Mouse (Mus musculus) MEL (cell line): ENCODE measurements around the gene Tbc1d30. TPM values are rescaled to one million over a fixed set of nuclear protein-coding genes. Genes with fewer than 3 reads are reported as not detected.

Experiments
- DNase-seq: peaks from one replicate; pipeline ENCODE4 v3.0.0; 2011; ENCODE audit warnings: low read depth, low spot score
- H3K27ac ChIP-seq: 2 replicates; pipeline ENCODE4 v1.5.1; 2012; ENCODE audit warnings: low read depth, mild to moderate bottlenecking, control low read depth, low read length, moderate library complexity; ENCODE audit not compliant: control insufficient read depth
- H3K27me3 ChIP-seq, 2 experiments: fragments of 150-350 bp in 1 of 2; sonication (generic) in 1 of 2; 2 replicates each; pipeline ENCODE4 v1.6.1; 2012; ENCODE audit warnings: low read length in 2 of 2, mild to moderate bottlenecking in 2 of 2, improper control_type of control experiment in 1 of 2, moderate library complexity in 1 of 2; ENCODE audit not compliant: insufficient read depth in 2 of 2, control insufficient read depth in 1 of 2
- H3K36me3 ChIP-seq, 2 experiments: 2 replicates each; pipeline ENCODE4 v1.6.1; 2012 to 2014; ENCODE audit warnings: low read length in 2 of 2, improper control_type of control experiment in 1 of 2, inconsistent platforms in 1 of 2, mild to moderate bottlenecking in 1 of 2; ENCODE audit not compliant: insufficient read depth in 2 of 2, control insufficient read depth in 1 of 2
- H3K4me1 ChIP-seq, 2 experiments: fragments of 150-350 bp in 1 of 2; sonication (generic) in 1 of 2; 2 replicates each; pipeline ENCODE4 v1.6.1; 2012; ENCODE audit warnings: low read length in 2 of 2, improper control_type of control experiment in 1 of 2, mild to moderate bottlenecking in 1 of 2; ENCODE audit not compliant: insufficient read depth in 2 of 2, control insufficient read depth in 1 of 2
- H3K4me3 ChIP-seq, 2 experiments: fragments of 150-350 bp in 1 of 2; sonication (generic) in 1 of 2; 2 replicates each; pipeline ENCODE4 v1.5.1; 2012; ENCODE audit warnings: low read depth in 2 of 2, low read length in 2 of 2, mild to moderate bottlenecking in 2 of 2, moderate library complexity in 2 of 2, control low read depth in 1 of 2, improper control_type of control experiment in 1 of 2; ENCODE audit not compliant: control insufficient read depth in 1 of 2, insufficient read depth in 1 of 2
- H3K79me2 ChIP-seq: 2 replicates; pipeline ENCODE4 v1.6.1; 2012; ENCODE audit warnings: mild to moderate bottlenecking, low read length, moderate library complexity; ENCODE audit not compliant: control insufficient read depth, poor library complexity, insufficient read depth
- H3K9ac ChIP-seq: 2 replicates; pipeline ENCODE4 v1.6.1; 2012; ENCODE audit warnings: low read depth, mild to moderate bottlenecking, control low read depth, low read length, moderate library complexity; ENCODE audit not compliant: control insufficient read depth, poor library complexity, severe bottlenecking
- H3K9me3 ChIP-seq: fragments of 150-350 bp; sonication (generic); replicated peaks from 2 replicates; pipeline ENCODE4 v1.6.1; 2012; ENCODE audit warnings: mild to moderate bottlenecking, low read length, improper control_type of control experiment, moderate library complexity; ENCODE audit not compliant: insufficient read depth
- ETS1 ChIP-seq: IDR thresholded peaks from 2 replicates; pipeline ENCODE4 v1.6.1; 2012; ENCODE audit warnings: low read depth, mild to moderate bottlenecking, inconsistent platforms, low read length, improper control_type of control experiment, moderate library complexity
- JUND ChIP-seq: IDR thresholded peaks from 2 replicates; pipeline ENCODE4 v1.6.1; 2011; ENCODE audit warnings: low read depth, mild to moderate bottlenecking, improper control_type of control experiment, low read length
- KAT2A ChIP-seq: conservative IDR thresholded peaks from 2 replicates; pipeline ENCODE4 v1.6.1; 2012; ENCODE audit warnings: low read depth, low read length, improper control_type of control experiment, inconsistent platforms
- MAFK ChIP-seq: IDR thresholded peaks from 2 replicates; pipeline ENCODE4 v1.6.1; 2011; ENCODE audit warnings: low read depth, mild to moderate bottlenecking, low read length, improper control_type of control experiment, borderline replicate concordance
- MXI1 ChIP-seq: IDR thresholded peaks from 2 replicates; pipeline ENCODE4 v1.6.1; 2011; ENCODE audit warnings: mild to moderate bottlenecking, low read depth, low read length, improper control_type of control experiment
- NELFE ChIP-seq: IDR thresholded peaks from 2 replicates; pipeline ENCODE4 v1.6.1; 2011; ENCODE audit warnings: low read depth, low read length, improper control_type of control experiment
- RAD21 ChIP-seq: IDR thresholded peaks from 2 replicates; pipeline ENCODE4 v1.6.1; 2011; ENCODE audit warnings: mild to moderate bottlenecking, low read depth, low read length, improper control_type of control experiment
- SMC3 ChIP-seq: IDR thresholded peaks from 2 replicates; pipeline ENCODE4 v1.6.1; 2011; ENCODE audit warnings: low read depth, low read length, improper control_type of control experiment
- TBP ChIP-seq: IDR thresholded peaks from 2 replicates; pipeline ENCODE4 v1.8.0; 2011; ENCODE audit warnings: low read depth, low read length, improper control_type of control experiment
- TCF12 ChIP-seq: IDR thresholded peaks from 2 replicates; pipeline ENCODE4 v1.6.1; 2014; ENCODE audit warnings: low read depth, mild to moderate bottlenecking, inconsistent platforms, low read length, improper control_type of control experiment, moderate library complexity
- UBTF ChIP-seq: IDR thresholded peaks from 2 replicates; pipeline ENCODE4 v1.6.1; 2012; ENCODE audit warnings: low read depth, mild to moderate bottlenecking, inconsistent platforms, low read length, improper control_type of control experiment, moderate library complexity, borderline replicate concordance; ENCODE audit not compliant: insufficient read depth
- USF1 ChIP-seq: IDR thresholded peaks from 2 replicates; pipeline ENCODE4 v1.6.1; 2014; ENCODE audit warnings: low read depth, mild to moderate bottlenecking, inconsistent platforms, low read length, improper control_type of control experiment, moderate library complexity
- USF2 ChIP-seq, 2 experiments: IDR thresholded peaks; 2 replicates each; pipeline ENCODE4 v1.6.1; 2011 to 2012; ENCODE audit warnings: improper control_type of control experiment in 2 of 2, low read length in 2 of 2, borderline replicate concordance in 1 of 2, inconsistent platforms in 1 of 2, low read depth in 1 of 2, mild to moderate bottlenecking in 1 of 2; ENCODE audit not compliant: insufficient read depth in 1 of 2
- ZKSCAN1 ChIP-seq: IDR thresholded peaks from 2 replicates; pipeline ENCODE4 v1.6.1; 2012; ENCODE audit warnings: low read depth, mild to moderate bottlenecking, inconsistent platforms, low read length, improper control_type of control experiment, moderate library complexity
- ZMIZ1 ChIP-seq: IDR thresholded peaks from 2 replicates; pipeline ENCODE4 v1.6.1; 2012; ENCODE audit warnings: low read depth, mild to moderate bottlenecking, inconsistent platforms, low read length, improper control_type of control experiment, moderate library complexity
- polyA plus RNA-seq, 2 experiments: library from polyadenylated mRNA; stranded (reverse) in 1 of 2; unstranded in 1 of 2; fragments of >175 nt in 1 of 2; fragments of >200 nt in 1 of 2; gene quantifications; 2 replicates each; pipeline versions ENCODE4 v1.2.1 to v1.2.4; 2012; ENCODE audit warnings: low replicate concordance in 2 of 2, low read depth in 1 of 2; ENCODE audit not compliant: insufficient read length in 2 of 2, insufficient read depth in 1 of 2, missing spikeins in 1 of 2
- total RNA-seq: library from RNA; depleted of rRNA; stranded (reverse); fragments of 300-350 nt; gene quantifications from 2 replicates; pipeline ENCODE4 v1.2.3, GENCODE M21; 2012

Gene Tbc1d30
- total and polyA plus RNA-seq, 3 experiments, result 0.35 to 2.1 TPM; not detected in 1

DNA sequence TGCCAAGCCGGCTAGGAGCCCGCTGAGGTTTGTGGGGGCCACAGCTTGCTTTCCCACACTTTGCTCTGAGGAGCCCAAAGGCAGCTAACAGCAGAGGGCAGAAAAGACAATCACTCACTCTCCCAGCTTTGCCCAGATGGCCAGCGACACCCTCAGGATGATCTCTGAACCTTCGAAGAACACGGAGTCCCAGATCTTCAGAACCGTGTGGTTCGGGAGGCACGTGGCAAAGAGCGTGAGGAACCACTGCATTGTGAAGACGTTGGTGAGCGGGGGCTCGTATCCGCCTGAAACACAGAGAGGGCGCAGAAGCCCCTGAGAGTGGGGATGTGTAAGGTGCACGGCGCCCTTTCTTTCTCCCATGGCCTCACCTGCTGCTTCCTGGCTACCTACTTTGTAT, 56.6 kb downstream of the Tbc1d30 start:
- TF ChIP-seq ZMIZ1 (no peak), TBP (no peak), MAFK (no peak), TCF12 (no peak), JUND (no peak), USF1 (no peak), KAT2A (no peak), ZKSCAN1 (no peak), RAD21 (no peak), NELFE (no peak), MXI1 (no peak), ETS1 (no peak), USF2 (IDR thresholded peaks at IDR 0.05; ENCODE audit: borderline replicate concordance in 1 of 2, insufficient read depth in 1 of 2, low read depth in 1 of 2, low read length in 2 of 2) (no peak)
- Histone ChIP-seq H3K27me3 (no peaks in the 10 kb centered on the region), H3K79me2 (no peaks in the 10 kb centered on the region), H3K27ac (0 out of 2 replicates have a peak overlapping the region, but pooled peaks have one; percentile 14), H3K4me1 (peaks cover 0 to 4% of the 10 kb centered on the region in 2 experiments; a peak in 1 of 4 replicates), H3K4me3 (no peak overlapping the region), H3K9me3 (no peaks in the 10 kb centered on the region), H3K36me3 (peaks cover 0 to 5% of the 10 kb centered on the region in 2 experiments; a peak in 1 of 4 replicates), H3K9ac (no peak overlapping the region)
- DNase-seq, result no peak

DNA sequence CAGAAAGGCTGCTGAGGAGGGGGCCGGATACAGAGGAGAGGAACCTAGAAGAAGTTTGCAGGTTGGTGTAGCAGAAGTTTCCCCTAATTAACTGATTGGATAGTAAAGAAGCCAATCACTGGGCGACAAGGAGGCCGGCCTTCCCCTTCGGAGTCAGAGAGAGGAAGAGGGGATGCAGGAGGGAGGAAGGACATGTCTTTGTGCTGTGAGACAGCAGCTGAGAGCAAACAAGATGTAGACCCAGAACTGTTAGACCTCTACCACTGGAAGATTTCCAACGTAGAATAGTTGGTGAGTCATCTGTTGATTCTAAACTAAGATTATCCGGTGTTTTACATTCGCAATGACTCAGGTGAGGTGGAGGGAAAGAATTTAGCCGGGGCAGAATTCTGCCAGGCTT, 57.2 kb downstream of the Tbc1d30 start:
- Histone ChIP-seq H3K27me3 (no peaks in the 10 kb centered on the region), H3K79me2 (no peaks in the 10 kb centered on the region), H3K36me3 (peaks cover 0 to 5% of the 10 kb centered on the region in 2 experiments; a peak in 1 of 4 replicates), H3K9me3 (no peaks in the 10 kb centered on the region), H3K4me1 (peaks cover 0 to 4% of the 10 kb centered on the region in 2 experiments; a peak in 1 of 4 replicates), H3K9ac (peak overlapping the region; percentile 35), H3K4me3 (peak overlapping the region; percentile 8; a peak in 3 of 4 replicates), H3K27ac (no peak overlapping the region; the same call in 1 of the 2 replicates)
- TF ChIP-seq ETS1 (peak; percentile 34; the same call in 1 of the 2 replicates), SMC3 (no peak), UBTF (no peak)
- peak; percentile 42 for DNase-seq
